Mouse (Mus musculus): Measurements from ENCODE around the gene Tmem178b. TPM values are rescaled to one million over a fixed set of nuclear protein-coding genes. Genes with fewer than 3 reads are reported as not detected.

The Tmem178b gene
- 32.7 and 33.1 TPM in 2 replicates for polyA plus RNA-seq (2015; fragmentation: Nextera tagmentation; extraction: Ambion mirVana)

DNA sequence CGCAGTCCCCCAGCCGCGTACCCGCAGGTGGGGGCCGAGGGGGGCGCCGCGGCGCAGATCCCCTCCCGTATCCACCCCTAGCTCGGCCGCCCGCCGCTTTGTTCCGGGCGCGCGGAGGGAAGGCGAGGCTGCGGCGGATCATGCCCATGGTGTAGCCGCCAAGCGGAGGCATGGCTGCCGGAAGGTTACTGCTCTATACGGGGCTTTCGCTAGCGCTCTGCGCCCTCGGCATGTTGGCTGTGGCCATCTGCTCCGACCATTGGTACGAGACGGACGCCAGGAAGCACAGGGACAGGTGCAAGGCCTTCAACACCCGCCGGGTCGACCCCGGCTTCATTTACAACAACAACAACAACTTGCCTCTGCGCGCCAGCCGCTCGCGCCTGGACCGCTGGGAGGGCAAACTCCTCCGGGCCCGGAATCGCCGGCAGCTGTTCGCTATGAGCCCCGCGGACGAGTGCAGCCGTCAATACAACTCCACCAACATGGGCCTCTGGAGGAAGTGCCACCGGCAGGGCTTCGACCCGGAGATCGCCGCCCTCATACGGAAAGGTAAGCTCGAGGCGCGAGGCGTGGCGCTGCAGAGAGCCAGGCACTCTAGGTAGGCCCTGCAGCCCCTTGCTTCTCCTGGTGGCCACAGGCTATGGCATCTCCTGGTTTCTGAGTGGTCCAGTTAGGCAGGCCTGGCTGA, at the start of gene Tmem178b:
Gene Tmem178b, plus strand, starts transcription at position 371 of the 691 bp plus-strand sequence.
- H3K27ac ChIP-seq (replicated peaks): peak within 1 kb of the TSS; percentile 98
- H3K27me3 ChIP-seq: no peaks in the 10 kb centered on the region
- H3K36me3 ChIP-seq: no peaks in the 10 kb centered on the region
- H3K9me3 ChIP-seq: no peaks in the 10 kb centered on the region
- peak within 1 kb of the TSS; percentile 81 for H3K4me3 ChIP-seq
- H3K4me2 ChIP-seq: peak within 1 kb of the TSS; percentile 74
- peak; percentile 16; the same call in 1 of the 2 replicates for ATAC-seq (ENCODE audit: low FRiP score, low read depth)
- WGBS: under 1% methylated on average over 63 of the region's 63 CpGs
- peak within 1 kb of the TSS; percentile 96 for H3K9ac ChIP-seq
- peaks cover 38% of the 10 kb centered on the region for H3K4me1 ChIP-seq (replicated peaks)

DNA sequence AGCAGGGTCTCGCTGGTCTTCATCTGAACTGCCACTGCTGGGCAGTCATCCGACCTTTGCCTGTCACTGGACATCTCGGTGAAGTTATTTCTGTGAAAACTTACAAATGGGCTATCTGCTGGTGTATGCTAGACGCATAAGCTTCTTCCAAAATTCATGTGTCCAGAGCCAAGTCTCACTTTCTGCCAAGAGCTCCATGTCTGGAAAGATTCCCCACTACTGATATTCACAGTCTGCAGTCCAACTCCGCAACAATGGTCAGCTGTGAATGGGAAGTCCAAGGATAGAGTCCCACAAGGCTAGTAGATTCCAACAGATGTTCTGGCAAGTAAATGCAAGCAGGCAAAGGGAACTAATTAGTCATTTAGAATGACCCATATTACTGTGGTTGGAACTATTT, 44.3 kb upstream of the Tmem178b start:
- H3K4me1 ChIP-seq (replicated peaks): no peaks in the 10 kb centered on the region
- H3K36me3 ChIP-seq: no peaks in the 10 kb centered on the region
- H3K27ac ChIP-seq (replicated peaks): no peak overlapping the region
- no peak overlapping the region for H3K9ac ChIP-seq
- ATAC-seq (ENCODE audit: low FRiP score, low read depth): no peak
- no peak overlapping the region for H3K4me3 ChIP-seq
- 95% methylated on average over 5 of the region's 5 CpGs for WGBS
- H3K9me3 ChIP-seq: no peaks in the 10 kb centered on the region
- no peak overlapping the region for H3K4me2 ChIP-seq
- no peaks in the 10 kb centered on the region for H3K27me3 ChIP-seq

DNA sequence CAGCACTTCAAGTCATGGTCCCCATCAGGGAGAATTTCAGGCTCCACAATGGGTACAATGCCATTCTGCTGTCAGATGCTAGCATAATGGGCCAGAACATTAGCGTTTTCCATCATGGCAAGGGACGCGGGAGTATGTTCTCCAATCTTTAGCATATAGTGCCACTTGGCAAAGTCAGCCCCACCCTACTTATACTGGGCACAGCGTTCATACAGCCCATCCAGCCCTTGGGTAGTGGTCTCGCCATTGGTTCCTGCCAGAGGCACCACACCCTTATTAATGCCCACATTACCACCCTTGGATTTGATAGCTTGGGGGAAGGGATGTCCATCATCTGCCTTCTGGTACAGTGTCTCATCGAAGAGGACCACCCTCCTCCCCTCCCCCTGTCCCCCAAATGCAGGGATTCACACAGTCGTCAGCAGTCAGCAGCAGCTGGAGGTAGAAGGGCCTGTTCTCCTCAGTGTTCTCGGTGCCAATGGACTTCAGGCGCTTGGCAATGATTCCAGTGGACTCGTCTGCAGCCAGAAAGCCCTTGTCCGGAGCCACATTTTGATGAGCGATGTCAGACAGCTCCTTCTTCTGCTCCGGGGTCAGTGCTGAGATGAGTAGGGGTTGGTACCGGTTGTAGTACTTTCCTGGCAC, 29.3 kb upstream of the Tmem178b start:
- Histone ChIP-seq H3K4me3 (no peak overlapping the region), H3K4me1 (replicated peaks) (no peaks in the 10 kb centered on the region), H3K9ac (no peak overlapping the region), H3K36me3 (no peaks in the 10 kb centered on the region), H3K27ac (replicated peaks) (no peak overlapping the region), H3K4me2 (no peak overlapping the region), H3K9me3 (no peaks in the 10 kb centered on the region), H3K27me3 (no peaks in the 10 kb centered on the region)
- 82% methylated on average over 14 of the region's 14 CpGs for WGBS
- ATAC-seq (ENCODE audit: low FRiP score, low read depth): no peak

DNA sequence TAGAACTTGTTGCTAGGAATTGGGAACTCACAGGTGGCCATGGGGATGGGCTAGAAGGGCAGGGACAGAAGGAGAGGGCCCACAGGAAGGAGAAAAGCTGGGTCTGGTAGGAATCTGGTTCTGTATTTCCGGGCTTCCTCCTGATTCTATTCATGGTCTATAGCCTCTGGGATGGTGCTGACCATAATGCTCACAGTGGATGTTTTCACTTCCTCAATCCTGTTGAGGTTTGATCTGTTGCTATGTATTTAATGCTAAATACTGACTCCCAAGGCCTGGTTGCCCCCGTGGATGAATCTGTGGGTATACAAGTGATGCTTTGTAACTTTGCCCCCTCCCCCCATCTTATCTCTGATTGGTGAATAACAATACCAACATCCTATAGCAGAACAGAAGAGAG, 25.5 kb upstream of the Tmem178b start:
- no peaks in the 10 kb centered on the region for H3K4me1 ChIP-seq (replicated peaks)
- 81% methylated on average over 2 of the region's 2 CpGs for WGBS
- no peak overlapping the region for H3K9ac ChIP-seq
- no peaks in the 10 kb centered on the region for H3K27me3 ChIP-seq
- no peak overlapping the region for H3K27ac ChIP-seq (replicated peaks)
- no peak overlapping the region for H3K4me3 ChIP-seq
- no peak overlapping the region for H3K4me2 ChIP-seq
- H3K36me3 ChIP-seq: no peaks in the 10 kb centered on the region
- ATAC-seq (ENCODE audit: low FRiP score, low read depth): no peak
- no peaks in the 10 kb centered on the region for H3K9me3 ChIP-seq

DNA sequence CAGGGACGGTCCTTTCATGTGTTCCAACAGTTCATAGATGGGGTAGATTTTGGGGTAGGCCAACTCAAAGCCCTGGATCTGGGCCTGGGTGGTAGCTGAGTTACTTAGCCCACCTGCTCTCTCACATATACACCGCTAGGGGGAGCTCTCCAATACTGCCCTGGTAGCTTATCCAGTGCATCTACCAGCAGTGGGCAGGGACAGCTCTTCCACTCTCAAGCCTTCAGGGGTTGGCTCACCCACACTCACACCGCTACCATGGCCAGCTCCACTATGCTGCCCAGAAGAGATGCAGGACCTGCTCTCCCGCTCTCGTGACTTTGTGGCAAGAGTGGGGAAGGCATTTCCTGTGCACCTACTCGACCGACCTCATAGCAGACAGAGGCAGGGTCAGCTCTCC, 24.3 kb upstream of the Tmem178b start:
- Histone ChIP-seq H3K27ac (replicated peaks) (no peak overlapping the region), H3K4me1 (replicated peaks) (no peaks in the 10 kb centered on the region), H3K9ac (no peak overlapping the region), H3K9me3 (no peaks in the 10 kb centered on the region), H3K4me2 (no peak overlapping the region), H3K27me3 (no peaks in the 10 kb centered on the region), H3K4me3 (no peak overlapping the region), H3K36me3 (no peaks in the 10 kb centered on the region)
- ATAC-seq (ENCODE audit: low FRiP score, low read depth): no peak
- WGBS: 65% methylated on average over 7 of the region's 7 CpGs

DNA sequence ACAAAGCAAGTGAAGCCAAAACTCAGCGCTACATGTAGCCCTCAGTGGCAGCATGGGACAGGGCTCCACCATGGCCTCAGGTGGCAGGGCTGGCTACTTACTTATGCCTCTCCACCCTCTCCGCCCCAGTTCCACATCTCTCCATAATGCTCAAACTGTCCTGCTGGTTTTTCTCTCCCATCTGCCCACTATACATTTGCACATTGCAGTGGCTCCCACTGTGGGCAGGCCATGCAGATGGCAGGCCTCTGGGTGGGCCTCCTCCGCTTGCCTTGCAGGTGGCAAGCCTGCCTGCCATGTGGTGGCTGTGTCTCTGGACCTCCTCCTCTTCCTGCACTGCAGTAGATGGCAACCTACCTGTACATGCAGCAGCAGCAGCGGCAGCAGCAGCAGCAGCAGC, 23.4 kb upstream of the Tmem178b start:
- Histone ChIP-seq H3K9ac (no peak overlapping the region), H3K4me2 (no peak overlapping the region), H3K36me3 (no peaks in the 10 kb centered on the region), H3K27me3 (no peaks in the 10 kb centered on the region), H3K27ac (replicated peaks) (no peak overlapping the region), H3K9me3 (no peaks in the 10 kb centered on the region), H3K4me1 (replicated peaks) (no peaks in the 10 kb centered on the region), H3K4me3 (no peak overlapping the region)
- no peak for ATAC-seq (ENCODE audit: low FRiP score, low read depth)
- WGBS: 94% methylated on average over 4 of the region's 4 CpGs

DNA sequence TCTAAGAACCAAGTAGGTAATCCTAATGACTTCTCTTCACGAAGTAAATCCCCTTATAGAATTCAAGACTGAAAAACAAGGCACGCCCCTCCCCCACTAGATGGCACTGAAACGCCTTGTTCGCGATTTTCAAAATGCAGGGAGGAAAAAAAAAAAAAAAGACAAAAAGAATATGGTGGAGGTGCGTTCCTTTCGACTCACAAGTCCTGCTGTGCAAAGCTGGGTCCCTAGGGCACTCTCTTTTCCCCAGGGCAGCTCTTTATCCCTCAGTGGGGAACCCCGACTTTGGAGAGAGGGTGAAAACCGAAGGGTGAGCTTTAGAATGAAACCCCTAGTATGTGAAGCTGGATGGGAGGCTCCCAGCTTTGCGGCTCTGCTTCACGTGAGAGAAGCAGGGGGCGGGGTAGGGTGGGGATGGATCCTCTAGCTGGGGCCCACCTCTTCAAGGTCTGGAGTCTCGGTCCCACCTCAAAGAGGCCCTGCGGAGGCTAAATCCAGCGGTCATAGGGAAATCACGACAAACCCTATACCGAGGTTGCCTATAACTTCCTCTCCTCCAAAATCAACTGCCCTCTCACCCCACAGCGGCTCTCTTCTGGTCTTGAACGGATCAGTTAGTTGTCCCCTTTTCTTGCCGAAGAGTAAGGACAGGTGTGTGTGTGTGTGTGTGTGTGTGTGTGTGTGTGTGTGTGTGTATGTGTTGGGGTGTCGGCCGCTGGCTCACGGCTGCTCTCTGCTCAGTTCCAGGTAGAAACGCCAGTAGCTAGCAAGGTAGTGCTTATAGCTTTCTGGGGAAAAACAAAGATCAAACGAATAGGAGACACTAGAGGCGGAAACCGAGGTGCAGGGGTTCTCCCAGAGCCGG, 2.6 kb upstream of the Tmem178b start:
- no peaks in the 10 kb centered on the region for H3K27me3 ChIP-seq
- H3K9me3 ChIP-seq: no peaks in the 10 kb centered on the region
- H3K27ac ChIP-seq (replicated peaks): peak overlapping the region; percentile 98
- H3K36me3 ChIP-seq: no peaks in the 10 kb centered on the region
- WGBS: under 1% methylated on average over 28 of the region's 28 CpGs
- H3K4me3 ChIP-seq: peak overlapping the region; percentile 81
- H3K9ac ChIP-seq: peak overlapping the region; percentile 96
- H3K4me2 ChIP-seq: peak overlapping the region; percentile 74
- H3K4me1 ChIP-seq (replicated peaks): peaks cover 20% of the 10 kb centered on the region
- peak; percentile 43 for ATAC-seq (ENCODE audit: low FRiP score, low read depth)

DNA sequence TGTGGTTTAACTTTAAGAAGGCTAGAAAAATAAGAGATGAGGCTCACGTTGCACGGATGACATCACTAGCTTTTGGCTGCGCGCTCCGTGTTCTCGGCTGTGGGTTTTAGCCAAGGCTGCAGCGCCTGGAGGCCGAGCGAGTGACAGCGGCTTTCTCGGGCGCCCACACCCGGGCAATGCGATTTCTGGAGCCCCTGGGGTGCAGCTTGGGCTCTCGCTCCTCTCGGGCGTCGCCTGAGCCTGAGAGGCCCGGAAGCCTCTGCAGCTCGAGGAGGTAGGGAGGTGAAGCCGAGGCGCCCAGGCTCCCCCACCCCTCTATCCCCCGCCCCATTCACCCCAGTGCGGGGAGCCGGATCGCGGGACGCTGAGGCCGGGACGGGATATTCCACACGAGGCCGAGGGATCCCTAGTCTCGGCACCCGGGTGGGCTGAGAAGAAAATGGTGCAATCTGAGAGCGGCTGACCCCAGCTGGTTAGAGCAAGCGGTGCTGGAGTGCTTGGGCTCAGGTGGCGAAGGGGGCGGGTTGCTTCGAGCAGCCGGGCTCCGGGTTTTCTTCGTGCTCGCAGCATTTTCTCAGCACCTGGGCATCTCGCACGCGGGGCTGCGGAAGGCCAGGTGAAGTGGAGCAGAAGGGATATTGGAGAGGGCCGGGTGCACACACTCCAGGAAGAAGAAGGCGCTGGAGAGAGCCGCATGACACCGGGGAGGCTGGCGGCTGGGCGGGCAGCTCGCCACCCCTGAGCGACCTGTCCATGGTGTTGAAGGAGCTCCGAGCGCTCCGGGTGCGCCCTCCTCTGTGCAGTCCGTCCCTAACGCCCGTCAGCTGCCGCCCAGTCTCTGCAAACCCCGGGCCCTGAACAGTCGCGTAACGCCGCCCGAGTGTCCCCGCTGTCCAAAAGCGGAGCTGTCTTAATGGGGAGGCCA, 1.4 kb upstream of the Tmem178b start:
- Histone ChIP-seq H3K4me3 (peak overlapping the region; percentile 81), H3K36me3 (no peaks in the 10 kb centered on the region), H3K4me1 (replicated peaks) (peaks cover 29% of the 10 kb centered on the region), H3K9ac (peak overlapping the region; percentile 96), H3K27me3 (no peaks in the 10 kb centered on the region), H3K27ac (replicated peaks) (peak overlapping the region; percentile 98), H3K4me2 (peak overlapping the region; percentile 74), H3K9me3 (no peaks in the 10 kb centered on the region)
- ATAC-seq (ENCODE audit: low FRiP score, low read depth): peak; percentile 81
- under 1% methylated on average over 70 of the region's 71 CpGs for WGBS

DNA sequence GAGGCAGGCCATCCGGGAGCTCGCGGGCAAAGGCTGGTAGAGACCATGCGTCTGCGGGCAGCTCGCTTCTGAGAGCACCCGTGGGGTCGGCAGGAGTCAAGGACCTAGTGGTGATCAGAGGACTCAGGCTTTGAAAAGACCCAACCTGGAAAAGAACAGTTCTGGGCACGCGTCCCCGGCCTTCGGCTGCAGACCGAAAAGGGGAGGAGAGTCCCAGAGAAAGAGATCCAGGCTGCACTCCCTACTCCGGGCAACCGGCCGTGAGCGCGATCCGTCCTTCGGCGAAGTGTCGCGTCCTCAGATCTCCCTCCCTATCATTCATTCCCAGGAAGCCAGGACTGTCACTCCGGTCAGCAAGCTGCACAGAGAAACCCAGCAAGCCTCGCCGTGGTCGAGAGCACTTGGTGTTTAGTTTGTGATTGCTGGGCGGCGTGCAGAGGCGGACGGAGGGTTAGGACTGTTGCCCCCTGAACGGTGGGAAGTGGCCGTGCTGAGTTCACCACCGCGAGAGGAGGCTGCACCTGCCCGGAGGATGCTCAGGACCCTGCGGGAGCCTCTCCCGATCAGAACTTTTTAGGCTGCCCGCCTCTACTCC, 668 bp upstream of the Tmem178b start:
- H3K4me3 ChIP-seq: peak overlapping the region; percentile 81
- H3K27ac ChIP-seq (replicated peaks): peak overlapping the region; percentile 98
- peak overlapping the region; percentile 96 for H3K9ac ChIP-seq
- no peaks in the 10 kb centered on the region for H3K9me3 ChIP-seq
- H3K4me1 ChIP-seq (replicated peaks): peaks cover 31% of the 10 kb centered on the region
- ATAC-seq (ENCODE audit: low FRiP score, low read depth): peak; percentile 16; the same call in 1 of the 2 replicates
- H3K4me2 ChIP-seq: peak overlapping the region; percentile 74
- under 1% methylated on average over 39 of the region's 39 CpGs for WGBS
- no peaks in the 10 kb centered on the region for H3K27me3 ChIP-seq
- no peaks in the 10 kb centered on the region for H3K36me3 ChIP-seq

DNA sequence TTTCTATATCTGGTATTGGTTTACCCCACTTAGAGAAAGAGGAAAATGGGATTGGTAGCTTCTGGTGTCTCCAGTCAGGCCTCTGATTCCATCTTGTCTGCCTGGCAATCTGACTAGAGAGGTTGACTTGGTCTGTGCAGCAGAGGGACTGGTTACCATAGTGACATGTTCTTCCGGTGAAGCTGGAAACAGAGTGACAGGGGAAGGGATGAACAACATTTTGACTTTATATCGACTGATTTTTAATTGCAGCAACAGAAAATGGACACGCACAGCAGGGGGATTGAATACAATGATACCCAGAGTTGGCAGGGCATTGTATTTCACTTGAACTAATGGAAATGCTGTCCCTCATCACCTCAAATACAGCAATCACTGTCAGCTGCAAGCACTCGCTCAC, 2.1 kb downstream of the Tmem178b start:
- H3K27ac ChIP-seq (replicated peaks): peak overlapping the region; percentile 28; the same call in 1 of the 2 replicates
- H3K4me3 ChIP-seq: peak overlapping the region; percentile 81
- 11% methylated on average over 4 of the region's 4 CpGs for WGBS
- peak overlapping the region; percentile 39 for H3K9ac ChIP-seq
- H3K4me1 ChIP-seq (replicated peaks): peaks cover 32% of the 10 kb centered on the region
- peak overlapping the region; percentile 74 for H3K4me2 ChIP-seq
- H3K27me3 ChIP-seq: no peaks in the 10 kb centered on the region
- ATAC-seq (ENCODE audit: low FRiP score, low read depth): no peak
- H3K9me3 ChIP-seq: no peaks in the 10 kb centered on the region
- H3K36me3 ChIP-seq: no peaks in the 10 kb centered on the region

DNA sequence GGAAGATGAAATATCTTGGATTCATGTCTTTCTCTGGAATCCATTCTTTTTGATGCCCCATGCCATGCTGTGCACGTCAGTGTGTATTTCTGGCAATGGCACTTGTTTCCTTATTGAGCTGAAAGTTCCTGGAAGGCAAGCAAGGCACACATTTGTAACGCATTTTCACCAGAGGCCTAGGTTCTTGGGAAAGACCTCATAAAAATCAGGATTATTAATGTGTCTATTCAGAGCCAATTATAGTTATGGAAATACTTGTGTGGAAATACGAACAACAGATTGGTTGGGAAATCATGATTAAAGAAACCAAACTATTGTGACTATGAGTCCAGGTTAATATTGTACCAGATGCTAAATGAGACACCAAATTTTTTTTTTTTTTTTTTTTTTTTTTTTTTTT, 3.4 kb downstream of the Tmem178b start:
- ATAC-seq (ENCODE audit: low FRiP score, low read depth): no peak
- peak overlapping the region; percentile 7 for H3K4me3 ChIP-seq
- peaks cover 32% of the 10 kb centered on the region for H3K4me1 ChIP-seq (replicated peaks)
- no peak overlapping the region for H3K27ac ChIP-seq (replicated peaks)
- 45% methylated on average over 3 of the region's 3 CpGs for WGBS
- H3K27me3 ChIP-seq: no peaks in the 10 kb centered on the region
- H3K4me2 ChIP-seq: peak overlapping the region; percentile 74
- H3K9ac ChIP-seq: peak overlapping the region; percentile 9; the same call in 1 of the 2 replicates
- no peaks in the 10 kb centered on the region for H3K9me3 ChIP-seq
- no peaks in the 10 kb centered on the region for H3K36me3 ChIP-seq

All from hindbrain, embryonic 15.5 days (tissue).